Mouse (Mus musculus): ENCODE data around the gene Arl2bp. TPM values are rescaled to one million over a fixed set of nuclear protein-coding genes. Genes with fewer than 3 reads are reported as not detected.

Gene Arl2bp
- polyA plus RNA-seq (2016; fragmentation: Nextera tagmentation; extraction: Ambion mirVana): 131 and 141 TPM in 2 replicates

DNA sequence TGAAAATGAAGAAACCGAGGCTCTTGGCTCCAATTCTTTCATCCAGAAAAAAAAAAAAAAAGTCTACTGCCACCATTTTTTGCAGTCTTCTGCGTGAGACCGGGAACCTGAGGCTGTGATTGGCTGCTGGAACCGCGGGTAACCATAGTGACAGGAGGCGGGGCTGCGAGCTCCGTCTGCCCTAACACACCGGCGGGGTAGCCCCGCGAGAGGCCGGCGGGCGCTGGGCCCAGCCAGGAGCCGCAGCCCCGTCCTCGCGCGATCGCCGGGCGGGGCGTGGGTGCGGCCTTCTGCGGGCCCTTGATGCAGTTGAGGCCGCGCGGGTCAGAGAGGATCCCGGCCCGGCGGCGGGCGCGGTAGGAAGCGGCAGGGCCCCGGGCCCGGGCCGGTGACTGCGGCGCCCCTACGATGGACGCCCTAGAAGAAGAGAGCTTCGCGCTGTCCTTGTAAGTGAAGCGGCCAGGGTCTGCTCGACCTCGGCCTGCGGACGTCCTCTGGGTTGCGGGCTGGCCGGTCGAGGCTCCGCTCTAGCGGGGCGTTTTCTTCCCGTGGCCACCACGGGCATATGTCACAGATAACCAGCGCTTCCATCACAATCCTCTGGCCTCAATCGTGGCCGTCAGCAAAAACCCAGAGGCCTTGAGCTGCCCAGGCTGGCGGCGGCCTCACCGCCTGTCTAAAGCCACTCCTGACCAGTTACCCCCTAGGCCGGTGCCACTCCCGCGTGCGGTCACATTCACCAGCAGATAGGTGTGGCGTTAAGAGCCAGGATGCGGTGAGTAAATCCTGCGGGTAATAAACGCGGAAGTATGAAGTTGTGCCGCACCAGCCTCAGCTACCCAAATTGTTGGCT, at the start of gene Arl2bp:
Gene Arl2bp (plus strand): TSS at position 145 of the 853 bp plus-strand sequence.
- Histone ChIP-seq H3K4me1 (peaks cover 3% of the 10 kb centered on the region), H3K4me3 (peak within 1 kb of the TSS; percentile 88), H3K27me3 (ENCODE audit: insufficient read depth, poor library complexity, severe bottlenecking) (no peaks in the 10 kb centered on the region), H3K36me3 (peaks cover 38% of the 10 kb centered on the region), H3K27ac (peak within 1 kb of the TSS; percentile 96), H3K9me3 (no peaks in the 10 kb centered on the region)
- peak; percentile 98 for DNase-seq (ENCODE audit: low spot score)
- WGBS: under 1% methylated on average over 71 of the region's 74 CpGs

DNA sequence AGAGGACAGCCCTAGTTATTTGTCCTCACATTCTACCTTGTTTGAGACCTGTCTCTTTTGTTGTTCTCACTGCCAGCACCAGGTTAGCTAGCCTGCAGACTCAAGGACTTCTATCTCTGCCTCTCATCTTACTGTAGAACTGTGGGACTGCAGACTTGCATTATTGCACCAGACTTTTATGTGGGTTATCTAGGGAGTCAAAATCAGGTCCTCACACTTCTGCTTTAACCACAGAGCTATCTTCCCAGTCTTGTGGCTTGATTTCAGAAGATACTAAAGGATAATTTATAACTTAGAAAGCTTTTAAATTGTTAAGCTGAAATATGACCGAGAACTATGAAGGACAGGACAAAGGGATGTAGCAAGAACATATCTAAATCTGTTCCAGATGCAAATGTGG, 41.5 kb upstream of the Arl2bp start:
- Histone ChIP-seq H3K27ac (no peak overlapping the region), H3K36me3 (peaks cover 29% of the 10 kb centered on the region), H3K9me3 (no peaks in the 10 kb centered on the region), H3K4me1 (no peaks in the 10 kb centered on the region), H3K27me3 (ENCODE audit: insufficient read depth, poor library complexity, severe bottlenecking) (no peaks in the 10 kb centered on the region), H3K4me3 (no peak overlapping the region)
- WGBS: 92% methylated on average over 1 of the region's 1 CpGs
- DNase-seq (ENCODE audit: low spot score): no peak

DNA sequence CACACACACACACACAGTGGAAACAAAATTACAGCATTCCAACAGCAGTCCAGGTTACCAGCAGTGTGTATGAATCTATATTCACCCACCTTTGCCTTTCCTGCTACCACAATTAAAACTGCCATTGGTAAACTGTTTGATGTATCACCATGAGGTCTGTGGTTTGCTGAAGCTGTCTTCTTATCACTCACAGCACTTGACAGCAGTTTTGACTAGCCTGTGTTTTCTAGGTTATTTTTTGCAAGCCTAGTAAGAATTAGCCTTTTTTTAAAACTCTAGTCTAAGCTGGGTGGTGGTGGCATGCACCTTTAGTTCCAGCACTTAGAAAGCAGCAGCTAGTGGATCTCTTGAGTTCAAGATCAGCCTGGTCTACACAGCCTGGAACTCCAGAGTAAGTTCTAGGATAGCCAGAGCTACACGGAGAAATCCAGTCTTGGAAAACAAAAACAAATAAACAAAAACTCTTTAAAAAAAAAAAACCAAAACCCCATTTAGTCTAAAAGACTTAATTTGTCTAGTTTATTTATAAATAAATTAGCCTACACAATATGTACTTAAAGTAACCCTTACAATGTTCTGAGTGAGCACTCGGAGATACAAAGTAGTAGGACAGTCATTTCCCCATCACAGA, 32.7 kb upstream of the Arl2bp start:
- H3K36me3 ChIP-seq: peaks cover 72% of the 10 kb centered on the region
- WGBS: 91% methylated on average over 2 of the region's 2 CpGs

DNA sequence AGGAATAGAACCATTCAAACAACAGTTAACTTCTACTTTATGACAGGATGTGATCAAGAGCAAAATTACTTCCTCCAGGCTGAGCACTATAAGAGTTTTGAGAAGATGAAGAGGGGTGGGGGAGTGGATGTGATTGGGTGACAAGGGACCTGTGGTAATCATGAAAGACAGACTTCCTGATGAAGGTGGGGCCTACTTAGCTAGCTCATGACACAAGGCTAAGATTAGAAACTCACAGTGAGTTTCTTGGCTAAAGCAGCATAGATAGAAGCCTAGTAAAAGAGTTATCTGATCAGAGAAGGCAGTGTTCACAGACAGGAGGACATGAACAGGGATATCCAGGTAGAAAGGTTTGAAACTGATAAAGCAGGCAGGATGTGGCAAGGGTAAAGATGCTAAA, 32.2 kb upstream of the Arl2bp start:
- no peak overlapping the region for H3K4me3 ChIP-seq
- H3K36me3 ChIP-seq: peaks cover 74% of the 10 kb centered on the region
- no peaks in the 10 kb centered on the region for H3K4me1 ChIP-seq
- H3K27me3 ChIP-seq (ENCODE audit: insufficient read depth, poor library complexity, severe bottlenecking): no peaks in the 10 kb centered on the region
- H3K27ac ChIP-seq: no peak overlapping the region
- H3K9me3 ChIP-seq: no peaks in the 10 kb centered on the region
- no peak for DNase-seq (ENCODE audit: low spot score)

More for the DNA sequence above, 32.7 kb upstream of the Arl2bp start:
- no peak overlapping the region for H3K27ac ChIP-seq
- H3K4me1 ChIP-seq: no peaks in the 10 kb centered on the region
- no peaks in the 10 kb centered on the region for H3K27me3 ChIP-seq (ENCODE audit: insufficient read depth, poor library complexity, severe bottlenecking)
- H3K9me3 ChIP-seq: no peaks in the 10 kb centered on the region
- H3K4me3 ChIP-seq: no peak overlapping the region
- no peak for DNase-seq (ENCODE audit: low spot score)

DNA sequence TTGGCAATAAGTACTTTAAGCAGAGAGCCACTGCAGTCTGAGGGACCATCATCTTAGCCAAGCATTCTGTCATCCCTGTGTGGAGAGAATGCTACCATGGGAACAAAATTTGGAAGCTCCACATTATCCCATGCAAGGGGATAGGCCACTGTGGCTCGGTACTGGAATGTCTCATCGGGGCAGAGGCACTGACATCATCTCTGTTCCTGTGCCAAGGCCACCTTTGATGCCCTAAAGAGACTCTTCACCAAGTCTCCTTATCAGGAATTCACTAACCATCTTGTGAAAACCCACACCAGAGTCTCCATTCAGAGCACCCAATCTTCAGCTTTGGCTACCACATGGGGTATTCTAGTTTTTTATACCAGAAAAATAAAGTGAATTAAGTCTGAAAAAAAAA, 25.2 kb upstream of the Arl2bp start:
- Histone ChIP-seq H3K4me3 (no peak overlapping the region), H3K27ac (no peak overlapping the region), H3K4me1 (no peaks in the 10 kb centered on the region), H3K9me3 (no peaks in the 10 kb centered on the region), H3K27me3 (ENCODE audit: insufficient read depth, poor library complexity, severe bottlenecking) (no peaks in the 10 kb centered on the region), H3K36me3 (peaks cover 73% of the 10 kb centered on the region)
- WGBS: 93% methylated on average over 2 of the region's 2 CpGs
- DNase-seq (ENCODE audit: low spot score): no peak

DNA sequence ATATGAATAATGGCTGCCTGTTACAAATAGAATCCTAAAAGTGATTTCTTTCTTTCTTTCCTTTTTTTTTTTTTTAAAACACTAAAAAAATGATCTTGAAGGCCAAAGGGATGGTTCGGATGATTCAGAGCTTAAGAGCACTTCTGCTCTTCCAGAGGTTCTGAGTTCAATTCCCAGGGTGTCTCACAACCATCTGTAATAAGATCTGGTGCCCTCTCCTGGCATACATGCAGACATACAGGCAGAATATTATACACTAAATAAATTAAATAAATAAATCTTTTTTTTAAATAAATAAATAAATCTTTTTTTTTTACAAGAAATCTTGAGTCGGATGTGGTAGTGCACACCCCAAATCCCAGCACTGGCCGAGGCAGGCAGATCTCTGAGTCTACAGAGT, 24.5 kb upstream of the Arl2bp start:
- H3K36me3 ChIP-seq: peaks cover 74% of the 10 kb centered on the region

DNA sequence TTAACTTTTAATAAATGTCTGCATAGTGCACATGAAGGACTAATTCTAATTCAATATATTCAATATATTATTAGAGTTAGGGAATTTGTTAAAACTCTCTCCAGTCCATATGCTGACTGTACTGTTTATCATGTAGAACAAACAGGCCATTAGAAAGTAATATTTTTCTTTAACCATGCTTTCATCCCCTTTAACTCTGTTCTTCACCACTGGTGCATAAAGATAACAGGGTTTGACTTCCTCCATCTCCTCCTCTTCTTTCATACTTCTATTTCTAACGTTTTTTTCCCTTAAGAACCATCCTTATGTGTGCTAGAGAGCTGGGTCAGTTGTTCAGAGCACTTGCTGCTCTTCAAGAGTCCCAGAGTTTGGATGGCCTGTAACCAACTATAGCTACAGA, 21.2 kb upstream of the Arl2bp start:
- Histone ChIP-seq H3K9me3 (no peaks in the 10 kb centered on the region), H3K27me3 (ENCODE audit: insufficient read depth, poor library complexity, severe bottlenecking) (no peaks in the 10 kb centered on the region), H3K4me3 (no peak overlapping the region), H3K27ac (no peak overlapping the region), H3K36me3 (peaks cover 66% of the 10 kb centered on the region), H3K4me1 (no peaks in the 10 kb centered on the region)
- DNase-seq (ENCODE audit: low spot score): no peak
- 42% methylated on average over 1 of the region's 1 CpGs for WGBS

More for the DNA sequence above, 24.5 kb upstream of the Arl2bp start:
- no peaks in the 10 kb centered on the region for H3K9me3 ChIP-seq
- no peaks in the 10 kb centered on the region for H3K4me1 ChIP-seq
- DNase-seq (ENCODE audit: low spot score): no peak
- 89% methylated on average over 3 of the region's 3 CpGs for WGBS
- no peak overlapping the region for H3K4me3 ChIP-seq
- H3K27me3 ChIP-seq (ENCODE audit: insufficient read depth, poor library complexity, severe bottlenecking): no peaks in the 10 kb centered on the region
- no peak overlapping the region for H3K27ac ChIP-seq

DNA sequence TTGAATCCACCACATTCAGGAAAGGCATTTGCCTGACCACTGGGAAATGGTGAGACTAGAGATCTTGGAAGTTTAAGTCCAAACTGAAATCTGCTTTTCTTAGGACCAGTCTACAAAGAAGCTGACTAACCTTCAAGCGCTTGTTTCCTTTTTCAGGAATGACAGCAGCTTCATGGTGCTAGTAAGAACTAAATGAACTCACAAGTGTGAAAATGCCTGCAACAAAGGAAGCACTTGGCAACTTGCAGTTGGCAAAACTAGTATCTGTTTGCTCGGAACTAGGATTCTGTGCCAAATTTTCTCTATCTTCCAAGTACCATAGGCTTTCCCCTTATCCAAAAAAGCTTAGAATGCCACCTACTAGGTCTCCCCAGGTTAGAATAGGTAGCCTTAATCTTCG, 20.2 kb upstream of the Arl2bp start:
- no peak overlapping the region for H3K27ac ChIP-seq
- H3K4me1 ChIP-seq: no peaks in the 10 kb centered on the region
- peaks cover 61% of the 10 kb centered on the region for H3K36me3 ChIP-seq
- H3K4me3 ChIP-seq: no peak overlapping the region
- H3K9me3 ChIP-seq: no peaks in the 10 kb centered on the region
- WGBS: 89% methylated on average over 3 of the region's 3 CpGs
- DNase-seq (ENCODE audit: low spot score): no peak
- H3K27me3 ChIP-seq (ENCODE audit: insufficient read depth, poor library complexity, severe bottlenecking): no peaks in the 10 kb centered on the region

DNA sequence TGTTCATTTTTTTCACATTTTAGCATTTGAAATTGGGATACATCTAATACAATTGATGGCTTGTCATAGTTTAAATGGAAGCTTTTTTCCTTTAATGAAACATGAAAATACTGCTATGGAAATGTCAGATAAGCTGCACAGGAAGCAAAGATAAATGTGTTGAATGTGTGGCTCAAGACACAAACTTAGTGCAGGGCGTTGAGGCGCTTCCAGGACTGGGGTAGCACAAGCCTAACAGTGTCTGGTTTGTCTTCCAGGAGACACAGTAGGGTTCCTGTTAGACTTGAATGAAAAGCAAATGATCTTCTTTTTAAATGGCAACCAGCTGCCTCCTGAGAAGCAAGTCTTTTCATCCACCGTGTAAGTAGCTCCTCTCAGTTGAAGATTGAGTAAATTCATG, 16.9 kb upstream of the Arl2bp start:
- Histone ChIP-seq H3K9me3 (no peaks in the 10 kb centered on the region), H3K27me3 (ENCODE audit: insufficient read depth, poor library complexity, severe bottlenecking) (no peaks in the 10 kb centered on the region), H3K27ac (no peak overlapping the region), H3K4me3 (no peak overlapping the region), H3K36me3 (peaks cover 68% of the 10 kb centered on the region), H3K4me1 (no peaks in the 10 kb centered on the region)
- WGBS: 72% methylated on average over 3 of the region's 3 CpGs
- DNase-seq (ENCODE audit: low spot score): no peak

DNA sequence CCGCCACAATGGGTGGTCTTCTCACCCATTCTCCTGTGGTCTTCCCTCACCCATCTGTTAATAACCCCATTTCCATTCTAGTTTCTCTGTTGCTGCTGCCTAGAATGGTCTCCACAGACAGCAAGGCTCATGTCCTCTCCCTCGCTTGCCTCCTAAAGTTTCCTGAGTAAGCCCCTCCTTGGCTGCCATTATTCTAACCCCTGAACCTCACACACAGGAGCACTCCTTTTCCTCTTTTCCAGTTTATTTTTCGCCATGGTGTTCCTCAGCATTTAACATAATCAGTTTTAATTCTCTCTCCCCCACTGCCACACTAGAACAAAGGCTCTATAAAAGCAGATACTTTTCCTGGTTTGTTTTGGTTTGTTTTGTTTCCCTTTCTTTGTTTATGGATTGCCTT, 13.4 kb upstream of the Arl2bp start:
- no peaks in the 10 kb centered on the region for H3K4me1 ChIP-seq
- no peaks in the 10 kb centered on the region for H3K9me3 ChIP-seq
- 92% methylated on average over 3 of the region's 3 CpGs for WGBS
- H3K27me3 ChIP-seq (ENCODE audit: insufficient read depth, poor library complexity, severe bottlenecking): no peaks in the 10 kb centered on the region
- H3K27ac ChIP-seq: no peak overlapping the region
- no peak for DNase-seq (ENCODE audit: low spot score)
- H3K4me3 ChIP-seq: no peak overlapping the region
- H3K36me3 ChIP-seq: peaks cover 72% of the 10 kb centered on the region

DNA sequence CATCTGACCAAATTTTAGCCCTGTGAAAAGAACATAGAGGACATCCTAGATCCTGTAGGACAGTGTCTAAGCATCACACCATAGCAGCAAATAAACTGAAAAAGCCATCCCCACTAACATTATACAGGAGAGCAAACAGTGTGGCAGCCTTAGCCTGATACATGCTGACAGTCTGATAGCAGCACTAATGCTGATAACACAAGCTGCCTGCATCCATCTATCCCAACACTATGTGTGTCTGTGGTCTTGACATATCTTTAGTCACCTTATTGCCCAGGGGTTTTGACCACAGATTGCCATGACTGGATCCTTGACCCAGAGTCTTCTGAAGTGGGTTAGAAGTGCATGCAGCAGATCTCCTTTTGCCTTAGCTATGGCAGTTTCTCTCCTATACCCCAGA, 11.4 kb upstream of the Arl2bp start:
- H3K27me3 ChIP-seq (ENCODE audit: insufficient read depth, poor library complexity, severe bottlenecking): no peaks in the 10 kb centered on the region
- H3K9me3 ChIP-seq: no peaks in the 10 kb centered on the region
- peaks cover 63% of the 10 kb centered on the region for H3K36me3 ChIP-seq
- no peak overlapping the region for H3K4me3 ChIP-seq
- H3K4me1 ChIP-seq: no peaks in the 10 kb centered on the region
- no peak for DNase-seq (ENCODE audit: low spot score)
- no peak overlapping the region for H3K27ac ChIP-seq

DNA sequence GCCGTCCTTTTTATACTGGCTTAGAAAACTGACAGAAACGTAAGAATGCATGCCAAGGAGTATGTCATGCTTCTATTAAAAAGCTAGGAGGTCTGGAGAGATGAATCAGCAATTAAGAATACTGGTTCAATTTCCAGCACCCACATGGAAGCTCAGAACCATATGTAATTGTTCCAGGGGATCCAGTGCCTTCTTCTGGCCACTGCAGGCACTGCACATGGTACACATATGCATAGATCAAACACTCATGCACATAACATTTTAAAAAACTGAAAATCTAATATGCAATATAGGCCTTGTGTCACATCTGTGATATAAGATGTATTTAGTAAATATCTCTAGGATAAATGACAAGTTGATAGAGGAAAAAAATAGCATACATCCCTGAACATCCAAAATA, 8.4 kb upstream of the Arl2bp start:
- no peaks in the 10 kb centered on the region for H3K27me3 ChIP-seq (ENCODE audit: insufficient read depth, poor library complexity, severe bottlenecking)
- no peak overlapping the region for H3K27ac ChIP-seq
- no peak overlapping the region for H3K4me3 ChIP-seq
- no peak for DNase-seq (ENCODE audit: low spot score)
- H3K4me1 ChIP-seq: no peaks in the 10 kb centered on the region
- H3K9me3 ChIP-seq: no peaks in the 10 kb centered on the region
- WGBS: 91% methylated on average over 2 of the region's 2 CpGs
- peaks cover 44% of the 10 kb centered on the region for H3K36me3 ChIP-seq

DNA sequence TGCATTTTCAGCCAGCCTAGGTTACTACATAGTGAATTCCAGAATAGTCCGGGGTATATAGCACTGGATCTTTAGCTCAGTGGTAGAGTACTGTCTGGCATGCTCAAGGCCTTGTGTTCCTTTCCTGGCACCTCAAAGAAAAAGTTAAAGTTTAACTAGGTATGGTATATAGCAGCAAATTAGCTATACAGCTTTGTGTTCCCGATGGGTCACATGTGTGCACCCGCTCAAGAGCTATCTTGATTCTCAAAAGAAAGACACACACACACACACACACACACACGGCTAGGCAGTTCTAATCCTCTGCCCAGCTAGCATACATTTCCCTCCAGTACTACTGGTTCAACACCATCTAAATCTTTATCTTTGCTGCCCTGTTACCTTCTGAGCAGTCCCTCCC, 6.0 kb upstream of the Arl2bp start:
- 89% methylated on average over 4 of the region's 4 CpGs for WGBS
- H3K4me1 ChIP-seq: no peaks in the 10 kb centered on the region
- H3K4me3 ChIP-seq: no peak overlapping the region
- no peaks in the 10 kb centered on the region for H3K9me3 ChIP-seq
- DNase-seq (ENCODE audit: low spot score): no peak
- H3K36me3 ChIP-seq: peaks cover 29% of the 10 kb centered on the region
- H3K27ac ChIP-seq: no peak overlapping the region
- H3K27me3 ChIP-seq (ENCODE audit: insufficient read depth, poor library complexity, severe bottlenecking): no peaks in the 10 kb centered on the region

All from heart, embryonic 10.5 days (tissue).